Mouse (Mus musculus): ENCODE measurements around the gene Tmtc1.

- TF ChIP-seq CTCF (IDR thresholded peaks at IDR 0.05; ENCODE audit: low read depth): no peak
- TF ChIP-seq EP300 (optimal IDR thresholded peaks at IDR 0.05): no peak
Observed at GRCm38 (mm10) chr6:148373444-148373843, 70.7 kb downstream of the Tmtc1 start.

All from stomach, postnatal 0 days (tissue).